Mouse (Mus musculus) kidney, embryonic 14.5 days (tissue): ENCODE measurements around the gene Tpk1. TPM values are rescaled to one million over a fixed set of nuclear protein-coding genes. Genes with fewer than 3 reads are reported as not detected.

Experiments
- ATAC-seq: fragments of 200-750 bp; cut with Nextera tagmentation; 2 replicates; pipeline ENCODE4 v1.8.0; 2017; ENCODE audit warnings: moderate number of reproducible peaks, mild to moderate bottlenecking, moderate TSS enrichment, moderate library complexity; ENCODE audit not compliant: low FRiP score, low TSS enrichment
- H3K27ac ChIP-seq: fragments of 300-500 bp; sonication (generic); 2 replicates; pipeline ENCODE4 v1.5.1; 2014; ENCODE audit warnings: low read depth, mild to moderate bottlenecking, low read length, moderate library complexity, mixed read lengths
- H3K27me3 ChIP-seq: fragments of 300-500 bp; sonication (generic); 2 replicates; pipeline ENCODE4 v1.6.1; 2014; ENCODE audit warnings: mild to moderate bottlenecking, low read length; ENCODE audit not compliant: control insufficient read depth, insufficient read depth
- H3K36me3 ChIP-seq: fragments of 300-500 bp; sonication (generic); 2 replicates; pipeline ENCODE4 v1.6.1; 2014; ENCODE audit warnings: low read length, mixed read lengths; ENCODE audit not compliant: control insufficient read depth, insufficient read depth
- H3K4me1 ChIP-seq: fragments of 300-500 bp; sonication (generic); 2 replicates; pipeline ENCODE4 v1.6.1; 2014; ENCODE audit warnings: low read length, mixed read lengths; ENCODE audit not compliant: control insufficient read depth, insufficient read depth
- H3K4me2 ChIP-seq: fragments of 300-500 bp; sonication (generic); replicated peaks from 2 replicates; pipeline ENCODE4 v1.6.1; 2014; ENCODE audit warnings: low read depth, mild to moderate bottlenecking, low read length
- H3K4me3 ChIP-seq: fragments of 300-500 bp; sonication (generic); 2 replicates; pipeline ENCODE4 v1.5.1; 2014; ENCODE audit warnings: mild to moderate bottlenecking, low read length
- H3K9ac ChIP-seq: fragments of 300-500 bp; sonication (generic); 2 replicates; pipeline ENCODE4 v1.6.1; 2014; ENCODE audit warnings: low read depth, mild to moderate bottlenecking, low read length, moderate library complexity
- H3K9me3 ChIP-seq: fragments of 300-500 bp; sonication (generic); 2 replicates; pipeline ENCODE4 v1.6.1; 2016; ENCODE audit warnings: low read length; ENCODE audit not compliant: control insufficient read depth
- WGBS: fragments of 180-500 bp; shearing (Covaris S2); extraction: QIAGEN DNeasy Blood & Tissue Kit; methylation state at CpG from one replicate; pipeline ENCODE4 v1.1.7; 2014; 5-methylcytosine and 5-hydroxymethylcytosine counted together
- polyA plus RNA-seq: library from polyadenylated mRNA; unstranded; fragments of >200 nt; fragmentation: Nextera tagmentation; extraction: Ambion mirVana; gene quantifications from 2 replicates; pipeline ENCODE4 v1.2.1, GENCODE M21; 2014

Tpk1 gene
- polyA plus RNA-seq, 1 experiment from 2014 or later, result 14.2 TPM

GRCm38 (mm10) chr6:43562474-43562873, 103.6 kb downstream of the Tpk1 start:
- WGBS, result 85% methylated on average over 4 of the region's 4 CpGs
- H3K4me1 ChIP-seq, result no peaks in the 10 kb centered on the region
- H3K9ac ChIP-seq, result no peak overlapping the region
- H3K27me3 ChIP-seq, result no peaks in the 10 kb centered on the region
- H3K36me3 ChIP-seq, result no peaks in the 10 kb centered on the region
- no peaks in the 10 kb centered on the region for H3K9me3 ChIP-seq
- ATAC-seq, result no peak
- H3K27ac ChIP-seq, result no peak overlapping the region
- H3K4me2 ChIP-seq, result no peak overlapping the region
- no peak overlapping the region for H3K4me3 ChIP-seq

GRCm38 (mm10) chr6:43551410-43551809, 114.7 kb downstream of the Tpk1 start:
- WGBS, result 80% methylated on average over 1 of the region's 1 CpGs
- no peak for ATAC-seq
- no peaks in the 10 kb centered on the region for H3K36me3 ChIP-seq
- no peak overlapping the region for H3K27ac ChIP-seq
- no peaks in the 10 kb centered on the region for H3K9me3 ChIP-seq
- no peak overlapping the region for H3K4me3 ChIP-seq
- no peak overlapping the region for H3K9ac ChIP-seq
- H3K4me2 ChIP-seq, result no peak overlapping the region
- H3K4me1 ChIP-seq, result no peaks in the 10 kb centered on the region
- no peaks in the 10 kb centered on the region for H3K27me3 ChIP-seq

- ATAC-seq, result no peak
- Histone ChIP-seq H3K36me3 (no peaks in the 10 kb centered on the region), H3K9ac (no peak overlapping the region), H3K27me3 (no peaks in the 10 kb centered on the region), H3K4me3 (no peak overlapping the region), H3K27ac (no peak overlapping the region), H3K4me1 (no peaks in the 10 kb centered on the region), H3K4me2 (no peak overlapping the region), H3K9me3 (no peaks in the 10 kb centered on the region)
- 66% methylated on average over 1 of the region's 1 CpGs for WGBS
These were observed 119.5 kb downstream of the Tpk1 start for GRCm38 (mm10) chr6:43546537-43546936.

- H3K27me3 ChIP-seq, result no peaks in the 10 kb centered on the region
- no peak for ATAC-seq
- H3K4me1 ChIP-seq, result no peaks in the 10 kb centered on the region
- no peak overlapping the region for H3K9ac ChIP-seq
- WGBS, result 84% methylated on average over 2 of the region's 2 CpGs
- H3K4me3 ChIP-seq, result no peak overlapping the region
- H3K36me3 ChIP-seq, result no peaks in the 10 kb centered on the region
- no peaks in the 10 kb centered on the region for H3K9me3 ChIP-seq
- H3K4me2 ChIP-seq, result no peak overlapping the region
- no peak overlapping the region for H3K27ac ChIP-seq
These were observed 128.7 kb downstream of the Tpk1 start for GRCm38 (mm10) chr6:43537252-43537870.

- 87% methylated on average over 2 of the region's 2 CpGs for WGBS
- H3K9me3 ChIP-seq, result no peaks in the 10 kb centered on the region
These were observed 130.6 kb downstream of the Tpk1 start for GRCm38 (mm10) chr6:43535459-43535858.

GRCm38 (mm10) chr6:43533323-43533722, 132.8 kb downstream of the Tpk1 start:
- no peak overlapping the region for H3K4me3 ChIP-seq
- H3K36me3 ChIP-seq, result no peaks in the 10 kb centered on the region
- no peak for ATAC-seq
- H3K27me3 ChIP-seq, result no peaks in the 10 kb centered on the region
- no peak overlapping the region for H3K27ac ChIP-seq
- no peak overlapping the region for H3K4me2 ChIP-seq
- no peak overlapping the region for H3K9ac ChIP-seq
- H3K9me3 ChIP-seq, result no peaks in the 10 kb centered on the region
- H3K4me1 ChIP-seq, result no peaks in the 10 kb centered on the region

More at GRCm38 (mm10) chr6:43535459-43535858, 130.6 kb downstream of the Tpk1 start:
- H3K4me3 ChIP-seq, result no peak overlapping the region
- no peak overlapping the region for H3K27ac ChIP-seq
- H3K27me3 ChIP-seq, result no peaks in the 10 kb centered on the region
- H3K4me1 ChIP-seq, result no peaks in the 10 kb centered on the region
- H3K9ac ChIP-seq, result no peak overlapping the region
- H3K4me2 ChIP-seq, result no peak overlapping the region
- no peaks in the 10 kb centered on the region for H3K36me3 ChIP-seq
- no peak for ATAC-seq

- Histone ChIP-seq H3K4me2 (no peak overlapping the region), H3K4me1 (no peaks in the 10 kb centered on the region), H3K36me3 (no peaks in the 10 kb centered on the region), H3K9me3 (no peaks in the 10 kb centered on the region), H3K27me3 (no peaks in the 10 kb centered on the region), H3K27ac (no peak overlapping the region), H3K9ac (no peak overlapping the region), H3K4me3 (no peak overlapping the region)
- WGBS, result 84% methylated on average over 3 of the region's 3 CpGs
- ATAC-seq, result no peak
These were observed 133.3 kb downstream of the Tpk1 start for GRCm38 (mm10) chr6:43532822-43533221.

- Histone ChIP-seq H3K9ac (no peak overlapping the region), H3K27ac (no peak overlapping the region), H3K9me3 (no peaks in the 10 kb centered on the region), H3K4me3 (no peak overlapping the region), H3K4me1 (no peaks in the 10 kb centered on the region), H3K4me2 (no peak overlapping the region), H3K36me3 (no peaks in the 10 kb centered on the region), H3K27me3 (no peaks in the 10 kb centered on the region)
- no peak for ATAC-seq
These were observed 134.1 kb downstream of the Tpk1 start for GRCm38 (mm10) chr6:43531996-43532395.

- Histone ChIP-seq H3K9ac (no peak overlapping the region), H3K36me3 (no peaks in the 10 kb centered on the region), H3K27me3 (no peaks in the 10 kb centered on the region), H3K9me3 (no peaks in the 10 kb centered on the region), H3K4me1 (no peaks in the 10 kb centered on the region), H3K27ac (no peak overlapping the region), H3K4me2 (no peak overlapping the region), H3K4me3 (no peak overlapping the region)
- 84% methylated on average over 3 of the region's 3 CpGs for WGBS
- no peak for ATAC-seq
These were observed 137.1 kb downstream of the Tpk1 start for GRCm38 (mm10) chr6:43528996-43529395.
